Mouse (Mus musculus) bone marrow macrophage, adult 2 months (primary cell): ENCODE results near the gene Ssh2.

Source experiments
- CTCF ChIP-seq: IDR thresholded peaks from 2 replicates; pipeline ENCODE4 v1.5.1; 2012; ENCODE audit warnings: low read depth, mild to moderate bottlenecking, low read length, moderate library complexity
- POLR2A ChIP-seq: IDR thresholded peaks from 2 replicates; pipeline ENCODE4 v1.6.1; 2012; ENCODE audit warnings: mild to moderate bottlenecking, low read depth, low read length, borderline replicate concordance

GRCm38 (mm10) chr11:77231514-77231913 is 15.4 kb downstream of the Ssh2 start:
- TF ChIP-seq POLR2A (no peak), CTCF (no peak)
